In the genomic region with DNA sequence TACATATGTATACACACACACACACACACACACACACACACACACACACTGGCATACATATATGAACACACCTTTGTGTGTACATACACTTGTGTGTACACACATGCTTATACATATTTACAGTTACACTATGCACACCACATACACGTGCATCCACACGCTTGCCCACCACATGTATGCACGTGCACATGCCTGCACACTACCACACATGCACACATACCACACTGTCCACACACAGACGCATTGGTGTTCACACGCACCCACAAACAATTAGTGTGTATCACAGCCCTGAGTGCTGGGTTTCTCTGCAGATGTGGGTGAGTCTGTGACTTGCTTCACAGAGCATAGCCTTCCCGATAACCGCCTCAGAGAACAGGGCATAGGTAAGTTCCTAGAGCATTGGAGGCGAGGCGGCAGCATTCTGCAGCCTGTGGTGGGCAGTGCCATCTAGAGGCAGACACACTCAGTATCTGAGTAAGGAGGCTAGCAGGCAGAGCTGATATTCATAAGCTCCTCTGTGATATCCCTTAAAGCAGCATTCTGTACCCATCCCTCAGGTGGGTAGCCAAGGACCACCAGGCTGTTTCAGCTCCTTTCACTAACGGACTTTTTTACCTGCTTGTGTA, we compare ENCODE assay signal across 10 mouse cellular contexts. TPM values are rescaled to one million over a fixed set of nuclear protein-coding genes. Genes with fewer than 3 reads are reported as not detected.
DNase-seq lines count a peak whose midpoint lies in the region; ATAC-seq lines count a peak whose summit lies in the region.
"Had no signal": no experiment of that assay in that cellular context is flagged by ENCODE, and none has a peak within 500 bp of the region (broad histone marks: within the 10 kb centered on the region; RNA-seq: fewer than 3 reads in every experiment).

No protein-coding gene starts in this region.

- WGBS in embryonic facial prominence, embryonic 14.5 days: 66% methylated on average over 10 of the region's 10 CpGs

- H3K27me3 ChIP-seq in embryonic facial prominence, embryonic 14.5 days (replicated peaks; ENCODE audit: control insufficient read depth, insufficient read depth, low read length): no peaks in the 10 kb centered on the region
- H3K27me3 ChIP-seq: embryonic facial prominence, embryonic 15.5 days had no signal

- H3K27ac ChIP-seq in embryonic facial prominence, embryonic 14.5 days (replicated peaks; ENCODE audit: low read depth, low read length): no peak overlapping the region
- H3K27ac ChIP-seq: embryonic facial prominence, embryonic 15.5 days had no signal

- H3K4me1 ChIP-seq in embryonic facial prominence, embryonic 14.5 days (ENCODE audit: control insufficient read depth, insufficient read depth, low read length): no peaks in the 10 kb centered on the region
- H3K4me1 ChIP-seq: embryonic facial prominence, embryonic 15.5 days had no signal

- H3K4me2 ChIP-seq in embryonic facial prominence, embryonic 14.5 days (ENCODE audit: low read depth, low read length): no peak overlapping the region
- H3K4me2 ChIP-seq: embryonic facial prominence, embryonic 15.5 days had no signal

- peak; percentile 20 for DNase-seq in adrenal gland, postnatal 14 days
- no peak for DNase-seq in adrenal gland, adult 2 months
- DNase-seq in lung, postnatal 36 days: peak; percentile 4
- no peak for DNase-seq in lung, postnatal 14 days
- peak; percentile 46 for DNase-seq in embryonic facial prominence, embryonic 14.5 days (ENCODE audit: low spot score)
- peak; percentile 62 to 68 for DNase-seq in left cerebral cortex, postnatal 36 days (ENCODE audit: low spot score in 2 of 2)
- no peak for DNase-seq in urinary bladder, postnatal 10 days (ENCODE audit: low spot score)
- no peak for DNase-seq in c-Kit-positive CD71-positive TER-119-positive erythroid progenitor cells, embryonic 14.5 days (ENCODE audit: low spot score)

- H3K4me3 ChIP-seq in embryonic facial prominence, embryonic 14.5 days (ENCODE audit: low read depth, low read length): no peak overlapping the region
- H3K4me3 ChIP-seq: embryonic facial prominence, embryonic 15.5 days had no signal

- H3K36me3 ChIP-seq in embryonic facial prominence, embryonic 14.5 days (ENCODE audit: control insufficient read depth, insufficient read depth, low read length): no peaks in the 10 kb centered on the region
- H3K36me3 ChIP-seq: embryonic facial prominence, embryonic 15.5 days had no signal

- intact Hi-C loops in left cerebral cortex, postnatal 36 days (cut with DNase I): loop anchor here (5.0 kb wide), 2 partner anchors 175 to 230 kb away; no protein-coding TSS in a partner anchor

- no peaks in the 10 kb centered on the region for H3K9me3 ChIP-seq in embryonic facial prominence, embryonic 14.5 days (ENCODE audit: control insufficient read depth, low read length)
- H3K9me3 ChIP-seq: embryonic facial prominence, embryonic 15.5 days had no signal

- peak; percentile 55; the same call in 1 of the 2 replicates for ATAC-seq in embryonic facial prominence, embryonic 14.5 days (ENCODE audit: low read depth)

- no peak overlapping the region for H3K9ac ChIP-seq in embryonic facial prominence, embryonic 14.5 days (ENCODE audit: low read depth, low read length)
- H3K9ac ChIP-seq: embryonic facial prominence, embryonic 15.5 days had no signal

RNA-seq across cellular contexts. Expression of a gene that starts 17.2 kb away (rescaled TPM):
- total RNA-seq in adrenal gland, postnatal 14 days (2021): 0.63 and 0.71 TPM in 2 replicates
- under 1 TPM; 0.59 to 0.66 TPM for total RNA-seq in adrenal gland, adult 2 months (2021)
- 0.53 and 0.54 TPM in 2 replicates for polyA plus RNA-seq in adrenal gland, adult 2 months (2012; rRNA removed)
- 0.77 and 1.5 TPM in 2 replicates for polyA plus RNA-seq in embryonic facial prominence, embryonic 14.5 days (2014; fragmentation: Nextera tagmentation; extraction: Ambion mirVana)
- 10 to 100 TPM; 70.1 to 70.2 TPM for total RNA-seq in left cerebral cortex, postnatal 36 days (2021)
- polyA plus RNA-seq: C2C12 had no signal

RNA-seq across cellular contexts. Expression of a gene that starts 43.3 kb away (rescaled TPM):
- total RNA-seq in adrenal gland, postnatal 14 days (2021): 2.9 and 3.6 TPM in 2 replicates
- 1 to 10 TPM; 2.6 to 4.5 TPM for total RNA-seq in adrenal gland, adult 2 months (2021)
- 3.4 and 4.5 TPM in 2 replicates for polyA plus RNA-seq in adrenal gland, adult 2 months (2012; rRNA removed)
- 0.81 and 0.93 TPM in 2 replicates for polyA plus RNA-seq in embryonic facial prominence, embryonic 14.5 days (2014; fragmentation: Nextera tagmentation; extraction: Ambion mirVana)
- total RNA-seq in left cerebral cortex, postnatal 36 days (2021): 10 to 100 TPM; 57.5 to 67.0 TPM

Comparison
In these comparisons a context has a peak if more than half of its experiments do, and no peak if none do; other contexts are left out.
1. DNase-seq: peak in adrenal gland, postnatal 14 days (single experiment), lung, postnatal 36 days (single experiment), embryonic facial prominence, embryonic 14.5 days (single experiment) and left cerebral cortex, postnatal 36 days (2 of 2); none in adrenal gland, adult 2 months (single experiment), lung, postnatal 14 days (single experiment), urinary bladder, postnatal 10 days (single experiment) and c-Kit-positive CD71-positive TER-119-positive erythroid progenitor cells, embryonic 14.5 days (single experiment).
2. RNA of a gene that starts 17.2 kb away (total RNA-seq): 70.1 to 70.2 TPM in left cerebral cortex, postnatal 36 days; 0.59 to 0.66 TPM in adrenal gland, adult 2 months and 0.63 to 0.71 TPM in adrenal gland, postnatal 14 days; every median in the first group is over 10 times any median in the second.
3. RNA of a gene that starts 43.3 kb away (total RNA-seq): 57.5 to 67.0 TPM in left cerebral cortex, postnatal 36 days; 2.6 to 4.5 TPM in adrenal gland, adult 2 months and 2.9 to 3.6 TPM in adrenal gland, postnatal 14 days; every median in the first group is over 10 times any median in the second.